Mouse (Mus musculus): ENCODE measurements around the gene Cd86. TPM values are rescaled to one million over a fixed set of nuclear protein-coding genes. Genes with fewer than 3 reads are reported as not detected.

The Cd86 gene
- polyA plus RNA-seq, 1 experiment from 2014 or later: 2.3 TPM

DNA sequence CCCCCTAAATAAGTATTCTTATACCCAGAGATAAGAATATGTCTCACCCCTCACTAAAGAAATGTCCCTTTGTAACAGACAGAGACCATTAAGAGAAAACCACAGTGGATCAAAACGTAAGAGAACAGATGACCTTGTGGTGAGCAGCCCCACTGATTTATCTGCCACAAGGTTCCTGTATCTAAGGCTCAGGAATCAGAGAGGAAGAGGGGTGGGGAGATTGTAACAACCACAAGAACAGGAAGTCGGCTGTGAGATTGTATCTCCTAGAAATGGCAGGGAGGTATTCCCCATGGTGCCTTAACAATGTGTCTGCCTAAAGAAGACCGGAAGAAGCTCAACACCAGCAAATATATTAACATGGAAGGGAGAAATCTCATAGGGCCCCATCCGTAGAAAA is 77.9 kb downstream of the Cd86 start:
- no peak for ATAC-seq
- Histone ChIP-seq H3K36me3 (ENCODE audit: control insufficient read depth, insufficient read depth, low read length) (no peaks in the 10 kb centered on the region), H3K4me3 (ENCODE audit: low read length) (no peak overlapping the region), H3K9ac (ENCODE audit: low read depth, low read length) (no peak overlapping the region), H3K27ac (ENCODE audit: low read length) (no peak overlapping the region), H3K27me3 (replicated peaks; ENCODE audit: control insufficient read depth, insufficient read depth, low read length) (no peaks in the 10 kb centered on the region), H3K4me2 (ENCODE audit: low read depth, low read length) (no peak overlapping the region), H3K4me1 (ENCODE audit: control insufficient read depth, insufficient read depth, low read length) (no peaks in the 10 kb centered on the region), H3K9me3 (ENCODE audit: control insufficient read depth, low read length) (no peaks in the 10 kb centered on the region)
- WGBS: 63% methylated on average over 4 of the region's 4 CpGs

DNA sequence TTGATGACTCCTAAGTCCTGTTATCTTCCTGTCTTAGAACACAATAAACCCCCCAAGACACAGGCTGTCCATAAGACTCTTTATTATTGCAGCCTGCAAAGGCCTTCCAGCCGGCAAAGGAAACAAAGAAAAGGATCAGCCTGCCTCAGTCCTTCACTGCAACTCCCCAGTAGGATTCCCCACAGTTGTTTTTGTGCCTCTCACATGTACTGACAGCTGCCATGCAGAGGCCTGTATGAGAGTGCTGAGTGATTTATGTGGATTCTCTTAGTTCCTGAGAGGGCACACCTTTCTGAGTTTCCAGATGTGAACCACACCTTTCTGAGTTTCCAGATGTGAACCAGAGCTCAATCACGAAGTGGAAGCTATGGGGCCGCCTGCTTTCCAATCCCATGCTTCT is 83.8 kb downstream of the Cd86 start:
- Histone ChIP-seq H3K4me2 (ENCODE audit: low read depth, low read length) (no peak overlapping the region), H3K4me1 (ENCODE audit: control insufficient read depth, insufficient read depth, low read length) (no peaks in the 10 kb centered on the region), H3K9me3 (ENCODE audit: control insufficient read depth, low read length) (no peaks in the 10 kb centered on the region), H3K4me3 (ENCODE audit: low read length) (no peak overlapping the region), H3K36me3 (ENCODE audit: control insufficient read depth, insufficient read depth, low read length) (no peaks in the 10 kb centered on the region), H3K27me3 (replicated peaks; ENCODE audit: control insufficient read depth, insufficient read depth, low read length) (no peaks in the 10 kb centered on the region), H3K27ac (ENCODE audit: low read length) (no peak overlapping the region), H3K9ac (ENCODE audit: low read depth, low read length) (no peak overlapping the region)
- WGBS: 56% methylated on average over 3 of the region's 3 CpGs
- no peak for ATAC-seq

DNA sequence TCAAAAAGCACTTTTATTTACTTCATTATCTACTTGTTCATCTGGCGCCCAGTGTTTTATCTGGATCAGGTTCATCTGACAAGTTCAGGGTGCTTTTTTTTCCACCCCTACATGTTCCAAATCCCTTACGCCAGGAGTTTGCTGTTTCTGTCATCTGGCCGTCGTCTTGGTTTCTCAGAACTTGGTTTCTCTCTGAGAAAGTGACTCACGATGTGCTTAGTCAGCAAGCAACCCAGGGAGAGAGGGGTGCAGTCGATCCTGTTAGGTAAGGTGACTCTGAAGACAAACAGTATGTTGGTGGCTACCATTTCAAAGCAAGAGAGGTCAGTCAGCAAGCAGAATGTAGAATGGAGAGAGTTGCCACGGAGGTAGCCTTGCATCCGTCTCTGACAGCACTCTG is 93.9 kb downstream of the Cd86 start:
- Histone ChIP-seq H3K27ac (ENCODE audit: low read length) (no peak overlapping the region), H3K4me2 (ENCODE audit: low read depth, low read length) (no peak overlapping the region), H3K4me3 (ENCODE audit: low read length) (no peak overlapping the region), H3K36me3 (ENCODE audit: control insufficient read depth, insufficient read depth, low read length) (no peaks in the 10 kb centered on the region), H3K9ac (ENCODE audit: low read depth, low read length) (no peak overlapping the region), H3K9me3 (ENCODE audit: control insufficient read depth, low read length) (no peaks in the 10 kb centered on the region), H3K27me3 (replicated peaks; ENCODE audit: control insufficient read depth, insufficient read depth, low read length) (no peaks in the 10 kb centered on the region), H3K4me1 (ENCODE audit: control insufficient read depth, insufficient read depth, low read length) (no peaks in the 10 kb centered on the region)
- WGBS: 63% methylated on average over 8 of the region's 8 CpGs
- no peak for ATAC-seq

DNA sequence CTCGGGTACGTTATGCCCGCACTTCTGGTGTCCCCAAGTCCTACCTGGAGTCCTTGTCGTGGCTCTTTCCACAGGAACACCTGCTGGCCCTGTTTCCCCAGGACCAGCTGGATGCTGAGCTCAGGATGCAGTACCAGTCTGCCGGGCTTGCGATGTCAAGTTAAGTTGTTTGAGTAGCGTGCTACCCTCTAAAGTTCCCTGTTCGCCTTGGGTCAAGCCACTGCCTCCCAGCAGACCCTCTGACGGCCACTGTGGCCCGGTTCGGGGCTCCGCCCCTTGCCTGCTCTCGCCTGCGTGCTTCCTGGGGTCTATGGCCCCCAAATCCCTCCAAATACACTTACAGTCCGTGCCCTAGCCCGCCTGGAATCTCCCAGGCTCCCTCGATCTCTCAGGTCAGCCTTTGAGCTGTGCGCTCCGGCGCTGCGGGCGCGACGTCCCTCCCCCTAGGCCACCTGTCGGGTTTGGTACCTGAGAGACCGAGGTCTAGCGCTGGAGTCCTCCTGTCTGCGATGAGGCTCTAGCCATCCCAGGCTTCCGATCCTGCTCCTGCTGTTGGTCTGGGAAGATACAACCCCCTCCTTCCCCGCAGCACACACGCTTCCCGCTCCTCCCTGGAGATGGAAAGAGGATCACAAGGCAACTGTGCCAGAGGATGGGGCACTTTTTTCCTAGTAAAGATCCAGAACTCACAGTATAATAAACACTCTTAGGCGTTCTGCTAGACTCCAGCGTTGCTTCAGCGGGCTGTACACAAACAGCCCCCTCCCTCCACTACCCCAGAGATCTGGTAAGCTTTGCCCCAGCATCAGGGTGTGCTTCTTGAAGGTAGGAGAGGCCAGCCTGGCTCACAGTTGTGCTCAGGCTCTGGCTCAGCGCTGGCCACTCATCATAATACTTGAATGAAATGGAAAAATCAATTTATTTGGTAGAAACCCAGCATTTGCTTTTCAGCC is 104.2 kb downstream of the Cd86 start, which contains the start of gene Casr:
Gene Casr, minus strand, starts transcription at position 756 of the 953 bp plus-strand sequence.
- Histone ChIP-seq H3K4me1 (ENCODE audit: control insufficient read depth, insufficient read depth, low read length) (peaks cover 4% of the 10 kb centered on the region; the same call in 1 of the 2 replicates), H3K4me3 (ENCODE audit: low read length) (peak within 1 kb of the TSS; percentile 35), H3K36me3 (ENCODE audit: control insufficient read depth, insufficient read depth, low read length) (no peaks in the 10 kb centered on the region), H3K4me2 (ENCODE audit: low read depth, low read length) (peak within 1 kb of the TSS; percentile 55), H3K9ac (ENCODE audit: low read depth, low read length) (peak within 1 kb of the TSS; percentile 29; the same call in 1 of the 2 replicates), H3K9me3 (ENCODE audit: control insufficient read depth, low read length) (no peaks in the 10 kb centered on the region), H3K27me3 (replicated peaks; ENCODE audit: control insufficient read depth, insufficient read depth, low read length) (peaks cover 13% of the 10 kb centered on the region), H3K27ac (ENCODE audit: low read length) (no peak within 1 kb of the TSS)
- 4% methylated on average over 36 of the region's 36 CpGs for WGBS
- no peak for ATAC-seq

DNA sequence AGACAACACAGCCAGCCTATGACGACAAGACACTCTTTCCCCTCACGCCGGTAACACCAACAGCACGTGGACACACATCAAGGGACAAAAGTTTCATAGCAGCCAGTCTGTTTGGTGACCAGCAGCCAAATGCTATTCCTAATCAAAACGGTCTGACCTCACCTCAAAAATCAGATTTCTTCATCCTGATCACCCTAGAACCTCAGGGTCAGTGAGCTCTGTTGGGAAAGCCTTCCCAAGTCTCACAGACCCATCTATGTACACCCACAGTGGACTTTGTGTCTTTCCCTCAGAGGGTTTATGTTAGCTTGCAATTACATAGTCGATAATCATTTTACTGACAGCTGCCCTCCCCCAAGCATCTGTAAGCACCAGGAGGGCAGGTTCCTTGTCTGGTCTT is 106.3 kb downstream of the Cd86 start:
- no peak overlapping the region for H3K27ac ChIP-seq (ENCODE audit: low read length)
- H3K4me3 ChIP-seq (ENCODE audit: low read length): no peak overlapping the region
- no peaks in the 10 kb centered on the region for H3K36me3 ChIP-seq (ENCODE audit: control insufficient read depth, insufficient read depth, low read length)
- H3K4me1 ChIP-seq (ENCODE audit: control insufficient read depth, insufficient read depth, low read length): peaks cover 4% of the 10 kb centered on the region; the same call in 1 of the 2 replicates
- H3K4me2 ChIP-seq (ENCODE audit: low read depth, low read length): no peak overlapping the region
- no peaks in the 10 kb centered on the region for H3K9me3 ChIP-seq (ENCODE audit: control insufficient read depth, low read length)
- WGBS: 85% methylated on average over 6 of the region's 6 CpGs
- ATAC-seq: no peak
- H3K9ac ChIP-seq (ENCODE audit: low read depth, low read length): no peak overlapping the region
- peaks cover 13% of the 10 kb centered on the region for H3K27me3 ChIP-seq (replicated peaks; ENCODE audit: control insufficient read depth, insufficient read depth, low read length)

DNA sequence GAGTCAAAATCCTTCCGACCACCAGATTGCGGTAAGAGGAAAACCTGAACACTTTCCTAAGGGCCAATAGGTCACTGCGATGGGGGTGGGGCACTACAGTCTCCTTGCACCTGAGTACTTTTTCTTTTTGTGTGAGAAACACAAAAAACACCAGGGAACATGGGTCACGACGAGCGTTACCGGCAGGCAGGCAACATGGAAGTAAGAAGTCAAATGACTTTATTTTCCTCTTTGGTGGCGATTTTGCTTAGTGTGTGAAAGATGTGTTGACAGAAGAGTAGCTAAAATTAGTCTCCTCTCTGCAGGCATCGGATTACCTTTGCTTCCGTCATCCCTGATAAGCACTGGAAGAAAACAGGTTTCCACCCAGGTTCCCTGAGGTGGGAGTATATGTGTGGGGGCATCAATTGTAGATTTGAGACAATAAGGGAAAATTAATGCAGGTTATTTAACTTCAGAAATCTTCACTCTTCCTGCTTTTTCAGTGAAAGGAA is 110.2 kb downstream of the Cd86 start:
- Histone ChIP-seq H3K4me2 (ENCODE audit: low read depth, low read length) (no peak overlapping the region), H3K36me3 (ENCODE audit: control insufficient read depth, insufficient read depth, low read length) (no peaks in the 10 kb centered on the region), H3K4me3 (ENCODE audit: low read length) (no peak overlapping the region), H3K4me1 (ENCODE audit: control insufficient read depth, insufficient read depth, low read length) (peaks cover 4% of the 10 kb centered on the region; the same call in 1 of the 2 replicates), H3K9me3 (ENCODE audit: control insufficient read depth, low read length) (peaks cover 8% of the 10 kb centered on the region), H3K9ac (ENCODE audit: low read depth, low read length) (no peak overlapping the region), H3K27me3 (replicated peaks; ENCODE audit: control insufficient read depth, insufficient read depth, low read length) (no peaks in the 10 kb centered on the region), H3K27ac (ENCODE audit: low read length) (no peak overlapping the region)
- WGBS: 64% methylated on average over 10 of the region's 10 CpGs
- no peak for ATAC-seq

Other genes starting within 250 kb of the Cd86 start
- gene Stfa3, start 210.7 kb downstream of the Cd86 start, polyA plus RNA-seq (2015; fragmentation: Nextera tagmentation; extraction: Ambion mirVana): 1.4 and 2.3 TPM in 2 replicates
- gene Casr, start 103.9 kb downstream of the Cd86 start, polyA plus RNA-seq (2015; fragmentation: Nextera tagmentation; extraction: Ambion mirVana): 0.07 TPM in 1 of 2 replicates, not detected in the other
- 9.0 and 9.7 TPM in 2 replicates for gene Ildr1, start 27.9 kb upstream of the Cd86 start, polyA plus RNA-seq (2015; fragmentation: Nextera tagmentation; extraction: Ambion mirVana)
- gene Slc15a2, start 118.9 kb upstream of the Cd86 start, polyA plus RNA-seq (2015; fragmentation: Nextera tagmentation; extraction: Ambion mirVana): 8.5 and 12.0 TPM in 2 replicates
- 19.1 and 20.6 TPM in 2 replicates for gene Iqcb1, start 162.3 kb upstream of the Cd86 start, polyA plus RNA-seq (2015; fragmentation: Nextera tagmentation; extraction: Ambion mirVana)
- gene Eaf2, start 208.9 kb upstream of the Cd86 start, polyA plus RNA-seq (2015; fragmentation: Nextera tagmentation; extraction: Ambion mirVana): 1.5 and 1.9 TPM in 2 replicates
- gene Golgb1, start 209.1 kb upstream of the Cd86 start, polyA plus RNA-seq (2015; fragmentation: Nextera tagmentation; extraction: Ambion mirVana): 76.8 and 91.0 TPM in 2 replicates

All from intestine, embryonic 16.5 days (tissue).